Mouse (Mus musculus): ENCODE data around the gene Duxf3.
"Not testable (repeated sequence)": the region's sequence is repeated elsewhere in the genome, so short reads cannot be mapped to it uniquely, and the experiment has no call there.

- TF ChIP-seq ZNF384 (IDR thresholded peaks at IDR 0.05; ENCODE audit: low read depth, low read length); HCFC1 (IDR thresholded peaks at IDR 0.05; ENCODE audit: borderline replicate concordance, insufficient read depth, low read length); CHD2 (IDR thresholded peaks at IDR 0.05; ENCODE audit: low read depth, low read length): not testable (repeated sequence)
These were observed 10.9 kb downstream of the Duxf3 start for GRCm38 (mm10) chr10:58221571-58221970.
